Mouse (Mus musculus) forebrain, postnatal 0 days (tissue): ENCODE results near the gene Usp48. TPM values are rescaled to one million over a fixed set of nuclear protein-coding genes. Genes with fewer than 3 reads are reported as not detected.
A peak's percentile ranks its signal among the peaks of the same experiment; 100 is the strongest.

Experiments used
- ATAC-seq: fragments of 200-750 bp; cut with Nextera tagmentation; 2 replicates; pipeline ENCODE4 v1.8.0; 2017; ENCODE audit warnings: mild to moderate bottlenecking, moderate library complexity
- DNase-seq: peaks from one replicate; pipeline ENCODE4 v3.0.0-alpha.2; 2015
- H3K27ac ChIP-seq: fragments of 300-500 bp; sonication (generic); 2 replicates; pipeline ENCODE4 v1.5.1; 2014; ENCODE audit warnings: low read depth, mild to moderate bottlenecking, antibody characterized with exemption, low read length, moderate library complexity, mixed read lengths
- H3K27me3 ChIP-seq: fragments of 300-500 bp; sonication (generic); 2 replicates; pipeline ENCODE4 v1.6.1; 2014; ENCODE audit warnings: mild to moderate bottlenecking, low read length, mixed read lengths; ENCODE audit not compliant: insufficient read depth
- H3K36me3 ChIP-seq: fragments of 300-500 bp; sonication (generic); 2 replicates; pipeline ENCODE4 v1.6.1; 2014; ENCODE audit warnings: mild to moderate bottlenecking, moderate library complexity; ENCODE audit not compliant: insufficient read depth
- H3K4me1 ChIP-seq: fragments of 300-500 bp; sonication (generic); 2 replicates; pipeline ENCODE4 v1.6.1; 2014; ENCODE audit warnings: antibody characterized with exemption; ENCODE audit not compliant: insufficient read depth
- H3K4me2 ChIP-seq: fragments of 300-500 bp; sonication (generic); 2 replicates; pipeline ENCODE4 v1.6.1; 2014; ENCODE audit warnings: low read depth, mild to moderate bottlenecking, moderate library complexity
- H3K4me3 ChIP-seq: fragments of 300-500 bp; sonication (generic); 2 replicates; pipeline ENCODE4 v1.5.1; 2014; ENCODE audit warnings: low read depth, low read length, mixed read lengths
- H3K9ac ChIP-seq: fragments of 300-500 bp; sonication (generic); 2 replicates; pipeline ENCODE4 v1.6.1; 2014; ENCODE audit warnings: mild to moderate bottlenecking
- H3K9me3 ChIP-seq: fragments of 300-500 bp; sonication (generic); 2 replicates; pipeline ENCODE4 v1.6.1; 2016; ENCODE audit warnings: low read length
- CTCF ChIP-seq: sonication (generic); IDR thresholded peaks from 2 replicates; pipeline ENCODE4 v1.5.1; 2016; ENCODE audit warnings: antibody characterized with exemption, control low read depth, low read depth
- WGBS: fragments of 180-500 bp; shearing (Covaris S2); extraction: QIAGEN DNeasy Blood & Tissue Kit; methylation state at CpG from one replicate; pipeline ENCODE4 v1.1.7; 2014; 5-methylcytosine and 5-hydroxymethylcytosine counted together
- polyA plus RNA-seq: library from polyadenylated mRNA; unstranded; fragments of >200 nt; fragmentation: Nextera tagmentation; extraction: Ambion mirVana; gene quantifications from 2 replicates; pipeline ENCODE4 v1.2.1, GENCODE M21; 2015
- total RNA-seq: library from RNA; depleted of rRNA; stranded (reverse); fragments of >200 nt; gene quantifications from 2 replicates; pipeline ENCODE4 v1.2.3, GENCODE M21; 2014

Usp48 gene
- total and polyA plus RNA-seq, 2 experiments from 2014 or later: 51.8 to 106 TPM

DNA sequence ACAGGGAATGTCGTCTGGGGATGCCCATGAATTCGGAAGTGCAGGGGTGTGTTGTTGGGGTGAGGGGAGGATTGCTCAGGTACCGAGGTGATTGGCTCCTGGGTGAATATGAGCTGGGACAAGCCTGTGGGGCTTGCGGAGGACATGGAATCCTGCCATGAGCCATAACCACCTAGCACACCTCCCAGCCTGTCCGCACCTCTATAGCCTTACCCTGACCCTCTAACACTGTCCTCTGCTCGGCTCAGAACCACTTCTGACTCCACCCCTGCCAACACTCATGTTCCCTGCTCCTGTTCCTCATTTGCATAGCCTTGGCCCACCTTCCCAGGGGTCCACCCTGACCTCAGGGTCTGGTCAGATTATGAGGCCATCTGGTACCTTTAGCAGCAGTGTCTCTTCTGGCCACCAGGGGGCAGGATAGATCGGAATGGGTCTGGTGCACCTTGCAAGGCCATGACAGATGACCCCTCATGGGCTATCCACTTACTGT is 89.5 kb downstream of the Usp48 start:
- H3K4me3 ChIP-seq: no peak overlapping the region
- H3K4me1 ChIP-seq: peaks cover 13% of the 10 kb centered on the region; the same call in 1 of the 2 replicates
- ATAC-seq (no peak), DNase-seq (no peak)
- no peaks in the 10 kb centered on the region for H3K36me3 ChIP-seq
- no peaks in the 10 kb centered on the region for H3K27me3 ChIP-seq
- H3K4me2 ChIP-seq: no peak overlapping the region
- WGBS: 44% methylated on average over 7 of the region's 7 CpGs
- no peak overlapping the region for H3K9ac ChIP-seq
- H3K9me3 ChIP-seq: no peaks in the 10 kb centered on the region
- H3K27ac ChIP-seq: no peak overlapping the region
- peak; percentile 87 for TF ChIP-seq CTCF

DNA sequence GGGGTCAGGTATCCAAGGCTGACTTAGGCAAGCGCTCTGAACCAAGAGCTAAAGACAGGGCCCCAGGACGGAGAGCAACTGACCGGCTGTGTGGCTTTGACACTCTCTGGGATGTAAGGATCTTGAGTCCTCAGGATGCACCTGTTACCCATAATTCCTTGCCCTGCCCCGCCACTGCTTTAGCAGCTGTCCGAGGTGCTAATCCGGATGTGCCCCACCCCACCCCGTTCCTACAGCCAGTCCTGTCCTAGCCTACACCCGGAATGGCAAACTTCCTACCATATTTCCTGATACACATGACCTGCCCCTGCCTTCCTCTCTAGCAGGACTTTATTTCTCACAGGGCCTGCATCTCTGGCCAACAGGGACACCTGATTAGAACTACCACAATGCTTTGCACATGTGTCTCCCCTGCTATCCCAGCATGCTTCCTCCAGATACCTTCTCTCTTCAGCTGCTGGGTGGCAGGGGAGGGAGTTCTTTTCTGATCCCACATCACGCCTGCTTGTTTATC is 91.3 kb downstream of the Usp48 start:
- WGBS: 44% methylated on average over 9 of the region's 9 CpGs
- Histone ChIP-seq H3K4me2 (no peak overlapping the region), H3K4me3 (no peak overlapping the region), H3K4me1 (peaks cover 13% of the 10 kb centered on the region; the same call in 1 of the 2 replicates), H3K27ac (no peak overlapping the region), H3K27me3 (no peaks in the 10 kb centered on the region), H3K9ac (no peak overlapping the region), H3K9me3 (no peaks in the 10 kb centered on the region), H3K36me3 (no peaks in the 10 kb centered on the region)
- TF ChIP-seq CTCF: no peak
- DNase-seq (no peak), ATAC-seq (no peak)

DNA sequence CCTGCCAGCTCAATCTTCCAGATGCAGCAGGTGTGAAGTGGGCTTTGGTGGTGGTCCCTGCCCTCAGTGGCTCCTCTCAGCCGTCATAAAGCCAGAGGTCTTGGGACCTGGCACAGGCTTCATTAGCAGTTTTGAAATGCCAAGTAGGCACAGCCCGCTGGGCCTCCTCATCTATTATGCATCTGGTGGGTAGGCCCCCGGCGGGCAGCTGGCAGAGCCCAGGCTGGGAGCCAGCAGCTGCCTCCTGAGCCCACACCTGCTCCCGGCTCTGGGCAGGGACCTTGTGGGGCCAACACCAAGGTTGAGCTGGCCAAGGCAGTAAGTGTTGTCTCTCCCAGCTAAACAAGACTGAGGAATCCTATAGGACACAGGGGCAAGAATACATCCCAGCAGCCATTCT is 92.7 kb downstream of the Usp48 start:
- Histone ChIP-seq H3K4me2 (no peak overlapping the region), H3K4me1 (peaks cover 6% of the 10 kb centered on the region; the same call in 1 of the 2 replicates), H3K27me3 (no peaks in the 10 kb centered on the region), H3K4me3 (no peak overlapping the region), H3K27ac (no peak overlapping the region), H3K9me3 (no peaks in the 10 kb centered on the region), H3K9ac (no peak overlapping the region), H3K36me3 (no peaks in the 10 kb centered on the region)
- DNase-seq: no peak
- no peak for ATAC-seq
- WGBS: 19% methylated on average over 5 of the region's 5 CpGs
- TF ChIP-seq CTCF: no peak

DNA sequence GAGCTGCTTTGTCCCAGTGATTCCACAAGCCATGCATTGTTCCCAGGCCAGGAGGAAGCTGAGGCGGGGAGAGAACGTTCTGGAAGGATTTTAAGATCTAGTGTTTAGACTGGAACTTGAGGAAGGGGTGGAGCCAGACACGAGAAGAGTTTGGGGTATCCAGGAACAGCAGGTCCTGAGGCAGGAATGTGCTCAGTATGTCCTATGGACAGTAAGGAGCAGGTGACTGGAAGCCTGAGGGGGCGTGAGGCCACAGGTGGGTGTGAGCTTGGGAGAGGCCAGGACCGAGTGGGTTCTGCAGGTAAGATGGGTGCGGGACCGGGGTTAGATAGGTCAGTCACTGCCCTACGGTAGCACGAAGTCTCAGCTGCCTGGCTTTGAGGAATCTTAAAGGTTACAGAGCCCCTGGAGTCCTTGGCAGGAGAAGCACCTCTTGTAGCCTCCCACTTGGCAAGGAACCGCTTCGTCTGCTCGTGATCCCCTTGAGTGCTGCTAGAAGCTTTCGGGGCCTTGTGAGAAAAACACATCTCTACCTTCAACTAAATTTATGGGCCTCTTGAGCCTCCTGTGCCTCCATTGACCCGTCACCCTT is 93.8 kb downstream of the Usp48 start:
- TF ChIP-seq CTCF: no peak
- 70% methylated on average over 14 of the region's 14 CpGs for WGBS

DNA sequence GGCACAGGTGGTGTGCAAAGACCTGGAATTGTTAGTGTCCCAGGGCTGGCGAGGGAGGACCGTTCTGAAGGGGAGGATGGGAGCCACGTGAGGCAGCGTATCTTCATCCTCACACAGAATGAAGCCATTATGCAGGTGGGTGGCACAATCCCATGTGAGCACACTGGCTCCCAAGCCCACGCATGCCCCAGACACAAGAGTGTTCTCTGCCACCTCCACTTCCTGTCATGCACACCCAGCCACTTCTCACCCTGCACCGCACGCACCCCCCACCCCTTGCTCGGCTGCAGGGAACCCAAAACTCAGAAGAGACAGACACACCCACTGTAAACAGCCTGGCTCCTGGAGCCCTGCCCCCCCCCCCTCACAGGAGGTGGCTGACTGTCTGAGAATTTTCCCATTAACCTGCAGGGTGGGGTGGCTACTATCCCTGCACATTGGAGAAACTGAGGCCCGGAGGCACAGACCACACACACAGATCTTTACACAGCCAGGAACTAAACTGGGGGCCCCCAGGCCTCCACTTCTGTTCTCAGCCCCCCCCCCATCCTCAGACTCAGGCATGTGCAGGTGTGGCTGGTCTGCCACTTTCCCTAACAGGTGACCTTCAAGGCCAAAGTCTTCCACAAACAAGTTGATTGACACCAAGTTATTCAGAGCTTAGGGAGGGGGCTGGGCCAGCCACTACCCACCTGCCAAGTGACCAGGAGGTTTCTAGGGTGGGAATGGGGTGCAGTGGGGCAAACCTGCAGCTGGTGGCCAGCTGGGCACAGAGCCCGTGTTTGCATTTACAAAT is 98.8 kb downstream of the Usp48 start:
- no peak for DNase-seq
- ATAC-seq: no peak
- TF ChIP-seq CTCF: no peak
- 93% methylated on average over 10 of the region's 10 CpGs for WGBS
- Histone ChIP-seq H3K27ac (no peak overlapping the region), H3K9me3 (no peaks in the 10 kb centered on the region), H3K27me3 (no peaks in the 10 kb centered on the region), H3K4me3 (no peak overlapping the region), H3K9ac (no peak overlapping the region), H3K4me1 (no peaks in the 10 kb centered on the region), H3K36me3 (peaks cover 4% of the 10 kb centered on the region; the same call in 1 of the 2 replicates), H3K4me2 (no peak overlapping the region)

More for the DNA sequence above, 93.8 kb downstream of the Usp48 start:
- Histone ChIP-seq H3K4me3 (no peak overlapping the region), H3K9ac (no peak overlapping the region), H3K4me1 (no peaks in the 10 kb centered on the region), H3K9me3 (no peaks in the 10 kb centered on the region), H3K36me3 (no peaks in the 10 kb centered on the region), H3K4me2 (no peak overlapping the region), H3K27ac (no peak overlapping the region), H3K27me3 (no peaks in the 10 kb centered on the region)
- no peak for ATAC-seq
- no peak for DNase-seq

DNA sequence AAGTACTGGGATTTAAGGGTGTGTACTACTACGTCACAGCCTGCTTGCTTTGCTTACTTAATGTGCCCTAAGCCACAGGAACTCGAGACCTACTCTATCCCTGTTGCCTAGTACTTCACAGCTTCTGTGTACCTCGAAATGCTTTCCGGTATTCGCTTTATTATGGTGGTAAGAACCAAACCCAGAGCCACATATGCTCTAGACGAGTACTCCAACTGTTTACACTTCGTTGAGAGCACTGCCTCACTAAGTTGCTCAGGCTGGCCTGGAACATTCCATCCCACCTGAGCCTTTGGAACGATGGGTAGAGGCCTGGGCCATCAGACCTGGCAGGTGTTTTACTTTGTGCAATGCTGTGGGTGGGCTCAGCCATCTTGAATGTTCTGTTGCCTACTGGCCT is 101.7 kb downstream of the Usp48 start:
- H3K36me3 ChIP-seq: peaks cover 4% of the 10 kb centered on the region; the same call in 1 of the 2 replicates
- H3K4me1 ChIP-seq: no peaks in the 10 kb centered on the region
- H3K9me3 ChIP-seq: no peaks in the 10 kb centered on the region
- no peak for ATAC-seq
- H3K9ac ChIP-seq: no peak overlapping the region
- H3K4me2 ChIP-seq: no peak overlapping the region
- TF ChIP-seq CTCF: no peak
- H3K4me3 ChIP-seq: no peak overlapping the region
- no peak for DNase-seq
- WGBS: 79% methylated on average over 8 of the region's 8 CpGs
- H3K27ac ChIP-seq: no peak overlapping the region
- no peaks in the 10 kb centered on the region for H3K27me3 ChIP-seq

DNA sequence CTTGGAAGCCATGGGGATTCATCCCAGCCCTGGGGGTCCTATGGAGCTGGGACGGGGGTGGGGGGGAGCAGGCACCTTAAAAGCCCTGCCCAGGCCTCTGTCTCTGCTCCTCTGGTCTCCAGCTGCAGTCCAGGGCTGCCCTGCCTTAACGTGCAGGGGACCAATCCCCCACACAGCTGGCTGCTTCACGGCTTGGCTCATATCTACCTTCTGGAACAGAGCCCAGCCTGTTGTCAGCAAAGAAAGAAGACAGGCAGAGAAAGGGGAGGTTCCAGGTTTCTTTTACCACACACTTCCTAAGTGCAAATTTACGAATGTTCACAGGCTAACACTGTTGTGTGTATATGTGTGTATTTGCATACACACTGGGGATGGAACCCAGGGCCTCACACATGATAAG is 102.3 kb downstream of the Usp48 start:
- Histone ChIP-seq H3K4me3 (no peak overlapping the region), H3K9ac (no peak overlapping the region), H3K4me1 (no peaks in the 10 kb centered on the region), H3K27me3 (no peaks in the 10 kb centered on the region), H3K27ac (no peak overlapping the region), H3K9me3 (no peaks in the 10 kb centered on the region), H3K4me2 (no peak overlapping the region), H3K36me3 (peaks cover 4% of the 10 kb centered on the region; the same call in 1 of the 2 replicates)
- WGBS: 13% methylated on average over 4 of the region's 4 CpGs
- TF ChIP-seq CTCF: no peak
- 0 out of 2 replicates have a peak, but pooled peaks have one; percentile 47 for ATAC-seq
- DNase-seq: no peak
